Mouse (Mus musculus): ENCODE results near the gene Glp2r.

Glp2r gene

GRCm38 (mm10) chr11:67771053-67771452 is at the start of gene Glp2r:
TSS of gene Glp2r (minus strand) at chr11:67771153.
- no peak for DNase-seq

- DNase-seq: peak; percentile 46
Measured at GRCm38 (mm10) chr11:67820221-67820620, 49.3 kb upstream of the Glp2r start.

GRCm38 (mm10) chr11:67819604-67820003 is 48.7 kb upstream of the Glp2r start:
- peak; percentile 21 for DNase-seq

- no peak for DNase-seq
Measured at GRCm38 (mm10) chr11:67811535-67811934, 40.6 kb upstream of the Glp2r start.

GRCm38 (mm10) chr11:67808051-67808450 is 37.1 kb upstream of the Glp2r start:
- no peak for DNase-seq

GRCm38 (mm10) chr11:67806832-67807597 is 36.1 kb upstream of the Glp2r start:
- DNase-seq: no peak

- peak; percentile 41 for DNase-seq
Measured at GRCm38 (mm10) chr11:67805538-67805937, 34.6 kb upstream of the Glp2r start.

GRCm38 (mm10) chr11:67801169-67801568 is 30.2 kb upstream of the Glp2r start:
- DNase-seq: no peak

GRCm38 (mm10) chr11:67800130-67800723 is 29.3 kb upstream of the Glp2r start:
- DNase-seq: no peak

GRCm38 (mm10) chr11:67797931-67798330 is 27.0 kb upstream of the Glp2r start, which contains the start of gene Dhrs7c:
TSS of gene Dhrs7c (plus strand) at chr11:67798187.
- no peak for DNase-seq

GRCm38 (mm10) chr11:67790182-67790581 is 19.2 kb upstream of the Glp2r start:
- no peak for DNase-seq

- no peak for DNase-seq
Measured at GRCm38 (mm10) chr11:67774379-67774778, 3.4 kb upstream of the Glp2r start, which contains the start of gene Gsg1l2. TSS of gene Gsg1l2 (plus strand) at chr11:67774608.

- DNase-seq: peak; percentile 19
Measured at GRCm38 (mm10) chr11:67772577-67772976, 1.6 kb upstream of the Glp2r start.

- DNase-seq: no peak
Measured at GRCm38 (mm10) chr11:67771691-67772090, 738 bp upstream of the Glp2r start.

- DNase-seq: peak; percentile 9
Measured at GRCm38 (mm10) chr11:67757373-67758167, 13.4 kb downstream of the Glp2r start.

- no peak for DNase-seq
Measured at GRCm38 (mm10) chr11:67756287-67756686, 14.7 kb downstream of the Glp2r start.

GRCm38 (mm10) chr11:67741569-67741968 is 29.4 kb downstream of the Glp2r start:
- DNase-seq: no peak

GRCm38 (mm10) chr11:67738846-67739490 is 32.0 kb downstream of the Glp2r start:
- no peak for DNase-seq

GRCm38 (mm10) chr11:67738345-67738744 is 32.6 kb downstream of the Glp2r start:
- DNase-seq: no peak

- no peak for DNase-seq
Measured at GRCm38 (mm10) chr11:67734597-67734996, 36.4 kb downstream of the Glp2r start.

- DNase-seq: no peak
Measured at GRCm38 (mm10) chr11:67733726-67734125, 37.2 kb downstream of the Glp2r start.

- DNase-seq: no peak
Measured at GRCm38 (mm10) chr11:67731056-67731455, 39.9 kb downstream of the Glp2r start.

- DNase-seq: no peak
Measured at GRCm38 (mm10) chr11:67728726-67729125, 42.2 kb downstream of the Glp2r start.

All from thymus, postnatal 4 days (tissue).